Mouse (Mus musculus): ENCODE measurements around the gene Myo18b. TPM values are rescaled to one million over a fixed set of nuclear protein-coding genes. Genes with fewer than 3 reads are reported as not detected.
A peak's percentile ranks its signal among the peaks of the same experiment; 100 is the strongest.

Gene Myo18b
- polyA plus RNA-seq, 1 experiment from 2014 or later: 0.39 TPM

- Histone ChIP-seq H3K27me3 (ENCODE audit: insufficient read depth, low read length) (peaks cover 8% of the 10 kb centered on the region; the same call in 1 of the 2 replicates), H3K4me1 (ENCODE audit: insufficient read depth, low read length) (peaks cover 28% of the 10 kb centered on the region), H3K9me3 (ENCODE audit: low read length) (no peaks in the 10 kb centered on the region), H3K36me3 (ENCODE audit: insufficient read depth, low read length) (no peaks in the 10 kb centered on the region), H3K4me3 (ENCODE audit: low read length) (no peak overlapping the region), H3K9ac (replicated peaks; ENCODE audit: low read length) (no peak overlapping the region), H3K27ac (ENCODE audit: low read length) (0 out of 2 replicates have a peak overlapping the region, but pooled peaks have one; percentile 22), H3K4me2 (replicated peaks; ENCODE audit: low read depth, low read length) (no peak overlapping the region)
- WGBS: 32% methylated on average over 5 of the region's 5 CpGs
- no peak for ATAC-seq (ENCODE audit: low FRiP score, low TSS enrichment)
Measured at GRCm38 (mm10) chr5:112851389-112851788, 44.8 kb downstream of the Myo18b start.

GRCm38 (mm10) chr5:112848586-112849280, 47.4 kb downstream of the Myo18b start:
- Histone ChIP-seq H3K36me3 (ENCODE audit: insufficient read depth, low read length) (no peaks in the 10 kb centered on the region), H3K27me3 (ENCODE audit: insufficient read depth, low read length) (peaks cover 8% of the 10 kb centered on the region; the same call in 1 of the 2 replicates), H3K27ac (ENCODE audit: low read length) (no peak overlapping the region), H3K9ac (replicated peaks; ENCODE audit: low read length) (no peak overlapping the region), H3K4me3 (ENCODE audit: low read length) (no peak overlapping the region), H3K4me2 (replicated peaks; ENCODE audit: low read depth, low read length) (peak overlapping the region; percentile 31), H3K9me3 (ENCODE audit: low read length) (no peaks in the 10 kb centered on the region), H3K4me1 (ENCODE audit: insufficient read depth, low read length) (peaks cover 22% of the 10 kb centered on the region)
- WGBS: 4% methylated on average over 16 of the region's 16 CpGs
- no peak for ATAC-seq (ENCODE audit: low FRiP score, low TSS enrichment)

GRCm38 (mm10) chr5:112847985-112848542, 48.1 kb downstream of the Myo18b start:
- peaks cover 24% of the 10 kb centered on the region for H3K4me1 ChIP-seq (ENCODE audit: insufficient read depth, low read length)
- no peak overlapping the region for H3K9ac ChIP-seq (replicated peaks; ENCODE audit: low read length)
- H3K36me3 ChIP-seq (ENCODE audit: insufficient read depth, low read length): no peaks in the 10 kb centered on the region
- H3K27ac ChIP-seq (ENCODE audit: low read length): no peak overlapping the region
- WGBS: 10% methylated on average over 24 of the region's 25 CpGs
- peaks cover 8% of the 10 kb centered on the region; the same call in 1 of the 2 replicates for H3K27me3 ChIP-seq (ENCODE audit: insufficient read depth, low read length)
- H3K4me3 ChIP-seq (ENCODE audit: low read length): no peak overlapping the region
- H3K4me2 ChIP-seq (replicated peaks; ENCODE audit: low read depth, low read length): peak overlapping the region; percentile 31
- no peaks in the 10 kb centered on the region for H3K9me3 ChIP-seq (ENCODE audit: low read length)
- no peak for ATAC-seq (ENCODE audit: low FRiP score, low TSS enrichment)

GRCm38 (mm10) chr5:112846146-112846545, 50.0 kb downstream of the Myo18b start:
- Histone ChIP-seq H3K36me3 (ENCODE audit: insufficient read depth, low read length) (no peaks in the 10 kb centered on the region), H3K4me3 (ENCODE audit: low read length) (no peak overlapping the region), H3K9me3 (ENCODE audit: low read length) (no peaks in the 10 kb centered on the region), H3K27ac (ENCODE audit: low read length) (no peak overlapping the region), H3K9ac (replicated peaks; ENCODE audit: low read length) (no peak overlapping the region), H3K4me2 (replicated peaks; ENCODE audit: low read depth, low read length) (no peak overlapping the region), H3K4me1 (ENCODE audit: insufficient read depth, low read length) (peaks cover 14% of the 10 kb centered on the region), H3K27me3 (ENCODE audit: insufficient read depth, low read length) (peaks cover 8% of the 10 kb centered on the region; the same call in 1 of the 2 replicates)
- ATAC-seq (ENCODE audit: low FRiP score, low TSS enrichment): no peak
- WGBS: 83% methylated on average over 11 of the region's 11 CpGs

GRCm38 (mm10) chr5:112844460-112844859, 51.7 kb downstream of the Myo18b start:
- Histone ChIP-seq H3K9ac (replicated peaks; ENCODE audit: low read length) (no peak overlapping the region), H3K27me3 (ENCODE audit: insufficient read depth, low read length) (peaks cover 8% of the 10 kb centered on the region; the same call in 1 of the 2 replicates), H3K27ac (ENCODE audit: low read length) (no peak overlapping the region), H3K4me3 (ENCODE audit: low read length) (no peak overlapping the region), H3K9me3 (ENCODE audit: low read length) (no peaks in the 10 kb centered on the region), H3K4me1 (ENCODE audit: insufficient read depth, low read length) (peaks cover 14% of the 10 kb centered on the region), H3K4me2 (replicated peaks; ENCODE audit: low read depth, low read length) (no peak overlapping the region), H3K36me3 (ENCODE audit: insufficient read depth, low read length) (no peaks in the 10 kb centered on the region)
- WGBS: 85% methylated on average over 3 of the region's 3 CpGs
- ATAC-seq (ENCODE audit: low FRiP score, low TSS enrichment): no peak

GRCm38 (mm10) chr5:112843676-112844257, 52.4 kb downstream of the Myo18b start:
- no peak overlapping the region for H3K4me3 ChIP-seq (ENCODE audit: low read length)
- 36% methylated on average over 6 of the region's 6 CpGs for WGBS
- no peaks in the 10 kb centered on the region for H3K9me3 ChIP-seq (ENCODE audit: low read length)
- H3K27me3 ChIP-seq (ENCODE audit: insufficient read depth, low read length): peaks cover 8% of the 10 kb centered on the region; the same call in 1 of the 2 replicates
- peaks cover 14% of the 10 kb centered on the region for H3K4me1 ChIP-seq (ENCODE audit: insufficient read depth, low read length)
- H3K4me2 ChIP-seq (replicated peaks; ENCODE audit: low read depth, low read length): no peak overlapping the region
- H3K36me3 ChIP-seq (ENCODE audit: insufficient read depth, low read length): no peaks in the 10 kb centered on the region
- no peak overlapping the region for H3K27ac ChIP-seq (ENCODE audit: low read length)
- no peak overlapping the region for H3K9ac ChIP-seq (replicated peaks; ENCODE audit: low read length)
- no peak for ATAC-seq (ENCODE audit: low FRiP score, low TSS enrichment)

- Histone ChIP-seq H3K9ac (replicated peaks; ENCODE audit: low read length) (no peak overlapping the region), H3K4me2 (replicated peaks; ENCODE audit: low read depth, low read length) (no peak overlapping the region), H3K27me3 (ENCODE audit: insufficient read depth, low read length) (peaks cover 4% of the 10 kb centered on the region; the same call in 1 of the 2 replicates), H3K36me3 (ENCODE audit: insufficient read depth, low read length) (no peaks in the 10 kb centered on the region), H3K4me3 (ENCODE audit: low read length) (no peak overlapping the region), H3K27ac (ENCODE audit: low read length) (no peak overlapping the region), H3K4me1 (ENCODE audit: insufficient read depth, low read length) (0 out of 2 replicates have a peak, but pooled peaks cover 6% of the 10 kb centered on the region), H3K9me3 (ENCODE audit: low read length) (no peaks in the 10 kb centered on the region)
- WGBS: 87% methylated on average over 5 of the region's 5 CpGs
- no peak for ATAC-seq (ENCODE audit: low FRiP score, low TSS enrichment)
Measured at GRCm38 (mm10) chr5:112842696-112843095, 53.5 kb downstream of the Myo18b start.

- 0 out of 2 replicates have a peak, but pooled peaks cover 6% of the 10 kb centered on the region for H3K4me1 ChIP-seq (ENCODE audit: insufficient read depth, low read length)
- H3K4me2 ChIP-seq (replicated peaks; ENCODE audit: low read depth, low read length): no peak overlapping the region
- H3K27me3 ChIP-seq (ENCODE audit: insufficient read depth, low read length): no peaks in the 10 kb centered on the region
- H3K36me3 ChIP-seq (ENCODE audit: insufficient read depth, low read length): no peaks in the 10 kb centered on the region
- no peak overlapping the region for H3K27ac ChIP-seq (ENCODE audit: low read length)
- H3K4me3 ChIP-seq (ENCODE audit: low read length): no peak overlapping the region
- H3K9ac ChIP-seq (replicated peaks; ENCODE audit: low read length): no peak overlapping the region
- WGBS: 63% methylated on average over 6 of the region's 6 CpGs
- ATAC-seq (ENCODE audit: low FRiP score, low TSS enrichment): no peak
- no peaks in the 10 kb centered on the region for H3K9me3 ChIP-seq (ENCODE audit: low read length)
Measured at GRCm38 (mm10) chr5:112841850-112842249, 54.3 kb downstream of the Myo18b start.

GRCm38 (mm10) chr5:112834896-112835295, 61.3 kb downstream of the Myo18b start:
- Histone ChIP-seq H3K36me3 (ENCODE audit: insufficient read depth, low read length) (no peaks in the 10 kb centered on the region), H3K9ac (replicated peaks; ENCODE audit: low read length) (no peak overlapping the region), H3K27me3 (ENCODE audit: insufficient read depth, low read length) (no peaks in the 10 kb centered on the region), H3K4me1 (ENCODE audit: insufficient read depth, low read length) (no peaks in the 10 kb centered on the region), H3K27ac (ENCODE audit: low read length) (no peak overlapping the region), H3K4me3 (ENCODE audit: low read length) (no peak overlapping the region), H3K9me3 (ENCODE audit: low read length) (no peaks in the 10 kb centered on the region), H3K4me2 (replicated peaks; ENCODE audit: low read depth, low read length) (no peak overlapping the region)
- ATAC-seq (ENCODE audit: low FRiP score, low TSS enrichment): no peak

GRCm38 (mm10) chr5:112833866-112834265, 62.3 kb downstream of the Myo18b start:
- no peaks in the 10 kb centered on the region for H3K4me1 ChIP-seq (ENCODE audit: insufficient read depth, low read length)
- H3K36me3 ChIP-seq (ENCODE audit: insufficient read depth, low read length): no peaks in the 10 kb centered on the region
- H3K4me3 ChIP-seq (ENCODE audit: low read length): no peak overlapping the region
- no peak for ATAC-seq (ENCODE audit: low FRiP score, low TSS enrichment)
- WGBS: 75% methylated on average over 11 of the region's 11 CpGs
- H3K27ac ChIP-seq (ENCODE audit: low read length): no peak overlapping the region
- H3K27me3 ChIP-seq (ENCODE audit: insufficient read depth, low read length): no peaks in the 10 kb centered on the region
- no peaks in the 10 kb centered on the region for H3K9me3 ChIP-seq (ENCODE audit: low read length)
- H3K4me2 ChIP-seq (replicated peaks; ENCODE audit: low read depth, low read length): no peak overlapping the region
- H3K9ac ChIP-seq (replicated peaks; ENCODE audit: low read length): no peak overlapping the region
